In genomic region chr17:33951021-33951946, GRCm38 (mm10) we compare ENCODE assay signal across 8 mouse cellular contexts. TPM values are rescaled to one million over a fixed set of nuclear protein-coding genes. Genes with fewer than 3 reads are reported as not detected.
A peak's percentile ranks its signal among the peaks of the same experiment; 100 is the strongest.
DNase-seq lines count a peak whose midpoint lies in the region; ATAC-seq and TF ChIP-seq lines count a peak whose summit lies in the region.

Gene B3galt4 (minus strand): TSS chr17:33951488.

- H3K27ac ChIP-seq in embryonic facial prominence, embryonic 13.5 days, result peak within 1 kb of the TSS; percentile 94
- H3K27ac ChIP-seq in liver, embryonic 12.5 days, result peak within 1 kb of the TSS; percentile 92

- TF ChIP-seq CTCF in C2C12 (IDR thresholded peaks at IDR 0.05; ENCODE audit: control insufficient read depth, insufficient read depth, insufficient read length), result no peak

- peaks cover 55% of the 10 kb centered on the region for H3K4me1 ChIP-seq in embryonic facial prominence, embryonic 13.5 days
- peaks cover 54% of the 10 kb centered on the region for H3K4me1 ChIP-seq in liver, embryonic 12.5 days

- peak within 1 kb of the TSS; percentile 14 for H3K4me3 ChIP-seq in C2C12 (ENCODE audit: insufficient read depth, poor library complexity, severe bottlenecking)
- peak within 1 kb of the TSS; percentile 52 for H3K4me3 ChIP-seq in embryonic facial prominence, embryonic 13.5 days
- peak within 1 kb of the TSS; percentile 80 for H3K4me3 ChIP-seq in liver, embryonic 12.5 days

- DNase-seq in adrenal gland, postnatal 25 days, result peak; percentile 83
- peak; percentile 69 to 71 for DNase-seq in heart, adult 9 months (ENCODE audit: low spot score in 2 of 2)
- DNase-seq in kidney, adult 9 months, result peak; percentile 68
- DNase-seq in naive thymus-derived CD4-positive, alpha-beta T cell, adult 2 months (ENCODE audit: low read depth), result peak; percentile 88
- peak; percentile 76 for DNase-seq in splenic B cell, adult 2 months (ENCODE audit: low read depth, low spot score)

- peak; percentile 73 for ATAC-seq in embryonic facial prominence, embryonic 13.5 days (ENCODE audit: insufficient number of reproducible peaks, insufficient read depth, low FRiP score, low TSS enrichment, low read depth)
- peak; percentile 78 for ATAC-seq in liver, embryonic 12.5 days

- H3K79me2 ChIP-seq in C2C12 (ENCODE audit: control insufficient read depth, insufficient read depth), result peaks cover 40% of the 10 kb centered on the region

- no peaks in the 10 kb centered on the region for H3K27me3 ChIP-seq in C2C12 (ENCODE audit: control insufficient read depth, insufficient read depth, insufficient read length)
- H3K27me3 ChIP-seq in embryonic facial prominence, embryonic 13.5 days, result no peaks in the 10 kb centered on the region
- H3K27me3 ChIP-seq in liver, embryonic 12.5 days (replicated peaks), result no peaks in the 10 kb centered on the region
- no peaks in the 10 kb centered on the region for H3K27me3 ChIP-seq in splenic B cell, adult 2 months (ENCODE audit: control insufficient read depth, insufficient read depth, low read length, poor library complexity, severe bottlenecking)

- WGBS in embryonic facial prominence, embryonic 13.5 days, result under 1% methylated on average over 45 of the region's 45 CpGs
- 1% methylated on average over 45 of the region's 45 CpGs for WGBS in liver, embryonic 12.5 days (ENCODE audit: insufficient replicate concordance)

- H3K9ac ChIP-seq in embryonic facial prominence, embryonic 13.5 days, result peak within 1 kb of the TSS; percentile 75
- peak within 1 kb of the TSS; percentile 84 for H3K9ac ChIP-seq in liver, embryonic 12.5 days

- no peaks in the 10 kb centered on the region for H3K9me3 ChIP-seq in embryonic facial prominence, embryonic 13.5 days
- no peaks in the 10 kb centered on the region for H3K9me3 ChIP-seq in liver, embryonic 12.5 days (replicated peaks)

- H3K79me3 ChIP-seq in C2C12 (ENCODE audit: low read depth), result peaks cover 29% of the 10 kb centered on the region

- H3K4me2 ChIP-seq in embryonic facial prominence, embryonic 13.5 days, result peak within 1 kb of the TSS; percentile 98
- H3K4me2 ChIP-seq in liver, embryonic 12.5 days, result peak within 1 kb of the TSS; percentile 90

- peak within 1 kb of the TSS; percentile 62 for H3ac ChIP-seq in C2C12 (ENCODE audit: control insufficient read depth, insufficient read length, low read depth)

- peaks cover 53% of the 10 kb centered on the region for H3K36me3 ChIP-seq in C2C12 (ENCODE audit: control insufficient read depth, insufficient read depth)
- H3K36me3 ChIP-seq in embryonic facial prominence, embryonic 13.5 days, result peaks cover 61% of the 10 kb centered on the region
- peaks cover 76% of the 10 kb centered on the region for H3K36me3 ChIP-seq in liver, embryonic 12.5 days
- peaks cover 6% of the 10 kb centered on the region; the same call in 1 of the 2 replicates for H3K36me3 ChIP-seq in splenic B cell, adult 2 months (ENCODE audit: control insufficient read depth, insufficient read depth, low read length, poor library complexity, severe bottlenecking)

TF ChIP-seq in C2C12, 6 proteins besides CTCF, POLR2A, EP300 and RAD21:
- TF ChIP-seq MYOG (IDR thresholded peaks at IDR 0.05; ENCODE audit: control insufficient read depth, extremely low read depth, insufficient read length), result no peak
- no peak for TF ChIP-seq USF1 (IDR thresholded peaks at IDR 0.05; ENCODE audit: low read depth)
- peak; percentile 73 for TF ChIP-seq MYOD1 (IDR thresholded peaks at IDR 0.05; ENCODE audit: control insufficient read depth, insufficient read length, low read depth)
- TF ChIP-seq CEBPB (IDR thresholded peaks at IDR 0.05; ENCODE audit: low read depth), result no peak
- peak; percentile 34 for TF ChIP-seq MAX (IDR thresholded peaks at IDR 0.05)
- no peak for TF ChIP-seq FOSL1 (IDR thresholded peaks at IDR 0.05; ENCODE audit: insufficient read depth, low read length, poor library complexity, severe bottlenecking)
TF ChIP-seq in C2C12: peak in this region for 2.

RNA-seq across cellular contexts. Expression of gene B3galt4, which starts in this region (rescaled TPM):
- 1.5 TPM for polyA plus RNA-seq in C2C12 (2012; fragmentation: generic; extraction: Trizol)
- 8.5 and 8.9 TPM in 2 replicates for total RNA-seq in adrenal gland, postnatal 25 days (2021)
- 7.0 and 7.2 TPM in 2 replicates for polyA plus RNA-seq in embryonic facial prominence, embryonic 13.5 days (2015; fragmentation: Nextera tagmentation; extraction: Ambion mirVana)
- 2.1 and 2.6 TPM in 2 replicates for polyA plus RNA-seq in liver, embryonic 12.5 days (2016; fragmentation: Nextera tagmentation; extraction: Ambion mirVana)

Comparison
In these comparisons a context has a peak if more than half of its experiments do, and no peak if none do; other contexts are left out.
1. Peak in every context shown above with its lines: DNase-seq, ATAC-seq, H3K4me3 ChIP-seq and H3K27ac ChIP-seq.
2. H3K4me3 ChIP-seq: peak in every context shown above with its lines; median percentile 80 in liver, embryonic 12.5 days; 52 in embryonic facial prominence, embryonic 13.5 days; 14 in C2C12.